28 mouse cellular contexts compared by ENCODE assay signal in genomic region chr2:151598068-151598467, GRCm38 (mm10). TPM values are rescaled to one million over a fixed set of nuclear protein-coding genes. Genes with fewer than 3 reads are reported as not detected.
DNase-seq lines count a peak whose midpoint lies in the region; TF ChIP-seq lines count a peak whose summit lies in the region.
"Had no signal": no experiment of that assay in that cellular context is flagged by ENCODE, and none has a peak within 500 bp of the region (broad histone marks: within the 10 kb centered on the region; RNA-seq: fewer than 3 reads in every experiment).

No protein-coding gene starts in this region.

- H3K36me3 ChIP-seq in midbrain, embryonic 10.5 days = no peaks in the 10 kb centered on the region
- H3K36me3 ChIP-seq: heart, embryonic 10.5 days; heart, embryonic 15.5 days; limb, embryonic 12.5 days; liver, embryonic 15.5 days had no signal

- intact Hi-C loops in left cerebral cortex, postnatal 10 days (cut with DNase I) = no loop called here
- intact Hi-C loops in left cerebral cortex, adult 2 months (cut with DNase I) = no loop called here

- H3K27ac ChIP-seq in cortical plate, adult 2 months (ENCODE audit: insufficient read depth, low read length) = 0 out of 2 replicates have a peak overlapping the region, but pooled peaks have one; percentile 18
- H3K27ac ChIP-seq in left cerebral cortex, adult 2 months = peak overlapping the region; percentile 60
- no peak overlapping the region for H3K27ac ChIP-seq in midbrain, embryonic 10.5 days (replicated peaks)
- H3K27ac ChIP-seq: heart, embryonic 10.5 days; heart, embryonic 15.5 days; limb, embryonic 12.5 days; liver, embryonic 15.5 days; stomach, postnatal 0 days had no signal

- peak; percentile 66 for DNase-seq in layer of hippocampus, adult 11-12 months (ENCODE audit: low spot score)
- no peak for DNase-seq in layer of hippocampus, adult 9-10 months (ENCODE audit: low spot score)
- peak; percentile 67 to 75 for DNase-seq in left cerebral cortex, adult 18-20 months (ENCODE audit: low spot score in 2 of 2)
- no peak for DNase-seq in left cerebral cortex, postnatal 10 days (ENCODE audit: extremely low spot score in 1 of 2, low spot score in 2 of 2)
- peak in 1 of 2 experiments; percentile 60 for DNase-seq in left cerebral cortex, adult 2 months (ENCODE audit: extremely low spot score in 1 of 2, low spot score in 2 of 2)
- no peak for DNase-seq in midbrain, embryonic 10.5 days (ENCODE audit: low spot score)
- DNase-seq in cerebellum, adult 8-10 months = no peak
- DNase-seq: adrenal gland, postnatal 14 days; cerebellum, adult 18-20 months; cerebellum, postnatal 14 days; gastrocnemius, postnatal 25 days; heart, adult 11 months; kidney, adult 2 months; kidney, postnatal 36 days; lung, embryonic 14.5 days; thymus, adult 18-20 months; thymus, postnatal 25 days had no signal

- no peaks in the 10 kb centered on the region for H3K9me3 ChIP-seq in midbrain, embryonic 10.5 days (replicated peaks)
- H3K9me3 ChIP-seq: heart, embryonic 10.5 days; heart, embryonic 15.5 days; limb, embryonic 12.5 days; liver, embryonic 15.5 days had no signal

- H3K4me3 ChIP-seq in cortical plate, adult 2 months (ENCODE audit: insufficient read depth, low read length) = no peak overlapping the region
- no peak overlapping the region for H3K4me3 ChIP-seq in left cerebral cortex, adult 2 months
- H3K4me3 ChIP-seq in midbrain, embryonic 10.5 days = no peak overlapping the region
- H3K4me3 ChIP-seq: erythroblast, embryonic 14.5 days; heart, embryonic 10.5 days; heart, embryonic 15.5 days; limb, embryonic 12.5 days; liver, embryonic 15.5 days had no signal

- H3K4me1 ChIP-seq in cortical plate, adult 2 months (ENCODE audit: control insufficient read depth, insufficient read depth, low read length) = peaks cover 21% of the 10 kb centered on the region
- H3K4me1 ChIP-seq in midbrain, embryonic 10.5 days = peaks cover 18% of the 10 kb centered on the region
- H3K4me1 ChIP-seq: heart, embryonic 15.5 days; liver, embryonic 15.5 days had no signal

- no peak for TF ChIP-seq CTCF in cortical plate, adult 2 months (IDR thresholded peaks at IDR 0.05; ENCODE audit: extremely low read depth, insufficient read depth, low read length)
- no peak for TF ChIP-seq CTCF in left cerebral cortex, adult 2 months (IDR thresholded peaks at IDR 0.05)

- 72% methylated on average over 2 of the region's 2 CpGs for WGBS in midbrain, embryonic 10.5 days

- TF ChIP-seq POLR2A in cortical plate, adult 2 months (IDR thresholded peaks at IDR 0.05; ENCODE audit: extremely low read depth, insufficient read depth, low read length) = no peak

- no peaks in the 10 kb centered on the region for H3K27me3 ChIP-seq in midbrain, embryonic 10.5 days (ENCODE audit: low read depth, poor library complexity, severe bottlenecking)

RNA-seq across cellular contexts. Expression of gene Sdcbp2, which starts 25.6 kb away (rescaled TPM):
- 1 to 10 TPM; 1.1 to 1.7 TPM for total RNA-seq in left cerebral cortex, adult 18-20 months (2021)
- 1 to 10 TPM; 1.5 to 1.6 TPM for total RNA-seq in left cerebral cortex, postnatal 10 days (2021)
- polyA plus RNA-seq in cortical plate, adult 2 months (2012; rRNA removed) = 1.8 TPM in 2 replicates
- total RNA-seq in left cerebral cortex, adult 2 months (2021) = 1 to 10 TPM; 1.6 to 3.0 TPM
- 0.84 and 0.93 TPM in 2 replicates for polyA plus RNA-seq in midbrain, embryonic 10.5 days (2016; fragmentation: Nextera tagmentation; extraction: Ambion mirVana)
- total RNA-seq: MEL had no signal
- polyA plus RNA-seq: erythroblast, embryonic 14.5 days had no signal

RNA-seq across cellular contexts. Expression of gene Snph, which starts 34.3 kb away (rescaled TPM):
- 100 to 1,000 TPM; 311 to 313 TPM for total RNA-seq in left cerebral cortex, adult 18-20 months (2021)
- total RNA-seq in left cerebral cortex, postnatal 10 days (2021) = 100 to 1,000 TPM; 162 to 164 TPM
- 170 and 186 TPM in 2 replicates for polyA plus RNA-seq in cortical plate, adult 2 months (2012; rRNA removed)
- total RNA-seq in left cerebral cortex, adult 2 months (2021) = 100 to 1,000 TPM; 328 to 329 TPM
- 1.3 and 2.1 TPM in 2 replicates for polyA plus RNA-seq in midbrain, embryonic 10.5 days (2016; fragmentation: Nextera tagmentation; extraction: Ambion mirVana)
- total RNA-seq: megakaryocyte progenitor cell, adult 5-6 weeks; MEL; neutrophil, adult 5-6 weeks had no signal
- polyA plus RNA-seq: erythroblast, embryonic 14.5 days; liver, adult 2 months had no signal

RNA-seq across cellular contexts. Expression of gene Fkbp1a, which starts 55.8 kb away (rescaled TPM):
- total RNA-seq in left cerebral cortex, adult 18-20 months (2021) = 100 to 1,000 TPM; 748 to 757 TPM
- 100 to 1,000 TPM; 558 to 568 TPM for total RNA-seq in left cerebral cortex, postnatal 10 days (2021)
- polyA plus RNA-seq in cortical plate, adult 2 months (2012; rRNA removed) = 475 and 493 TPM in 2 replicates
- 100 to 1,000 TPM; 702 to 722 TPM for total RNA-seq in left cerebral cortex, adult 2 months (2021)
- polyA plus RNA-seq in midbrain, embryonic 10.5 days (2016; fragmentation: Nextera tagmentation; extraction: Ambion mirVana) = 581 and 591 TPM in 2 replicates

Comparison
In these comparisons a context has a peak if more than half of its experiments do, and no peak if none do; other contexts are left out.
1. DNase-seq: peak in layer of hippocampus, adult 11-12 months (single experiment) and left cerebral cortex, adult 18-20 months (2 of 2); none in layer of hippocampus, adult 9-10 months (single experiment), left cerebral cortex, postnatal 10 days (0 of 2), midbrain, embryonic 10.5 days (single experiment) and cerebellum, adult 8-10 months (single experiment).